Mouse (Mus musculus): ENCODE results near the gene Cd151.
"Not testable (repeated sequence)": the region's sequence is repeated elsewhere in the genome, so short reads cannot be mapped to it uniquely, and the experiment has no call there.

Gene Cd151

GRCm38 (mm10) chr7:141435856-141436522 lies 31.2 kb upstream of the Cd151 start:
- DNase-seq (ENCODE audit: low read depth, low spot score) = no peak

DNA sequence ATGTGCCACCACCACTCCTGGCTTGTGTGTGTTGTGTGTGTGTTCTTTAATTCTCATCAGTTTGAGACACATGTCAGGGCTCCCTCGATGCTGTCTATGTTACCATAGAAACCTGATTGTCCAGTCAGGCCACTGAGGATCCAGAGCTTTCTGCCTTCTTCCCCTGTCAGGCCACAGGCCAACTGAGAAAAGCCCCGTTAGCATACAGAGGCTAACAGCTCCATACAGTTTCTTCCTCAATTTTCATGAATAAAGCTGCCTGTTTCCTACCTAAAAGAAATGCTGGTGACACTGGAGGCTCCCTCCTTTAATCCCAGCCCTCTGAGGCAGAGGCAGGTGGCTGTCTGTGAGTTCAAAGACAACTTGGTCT lies 30.7 kb upstream of the Cd151 start:
- DNase-seq (ENCODE audit: low read depth, low spot score) = no peak

DNA sequence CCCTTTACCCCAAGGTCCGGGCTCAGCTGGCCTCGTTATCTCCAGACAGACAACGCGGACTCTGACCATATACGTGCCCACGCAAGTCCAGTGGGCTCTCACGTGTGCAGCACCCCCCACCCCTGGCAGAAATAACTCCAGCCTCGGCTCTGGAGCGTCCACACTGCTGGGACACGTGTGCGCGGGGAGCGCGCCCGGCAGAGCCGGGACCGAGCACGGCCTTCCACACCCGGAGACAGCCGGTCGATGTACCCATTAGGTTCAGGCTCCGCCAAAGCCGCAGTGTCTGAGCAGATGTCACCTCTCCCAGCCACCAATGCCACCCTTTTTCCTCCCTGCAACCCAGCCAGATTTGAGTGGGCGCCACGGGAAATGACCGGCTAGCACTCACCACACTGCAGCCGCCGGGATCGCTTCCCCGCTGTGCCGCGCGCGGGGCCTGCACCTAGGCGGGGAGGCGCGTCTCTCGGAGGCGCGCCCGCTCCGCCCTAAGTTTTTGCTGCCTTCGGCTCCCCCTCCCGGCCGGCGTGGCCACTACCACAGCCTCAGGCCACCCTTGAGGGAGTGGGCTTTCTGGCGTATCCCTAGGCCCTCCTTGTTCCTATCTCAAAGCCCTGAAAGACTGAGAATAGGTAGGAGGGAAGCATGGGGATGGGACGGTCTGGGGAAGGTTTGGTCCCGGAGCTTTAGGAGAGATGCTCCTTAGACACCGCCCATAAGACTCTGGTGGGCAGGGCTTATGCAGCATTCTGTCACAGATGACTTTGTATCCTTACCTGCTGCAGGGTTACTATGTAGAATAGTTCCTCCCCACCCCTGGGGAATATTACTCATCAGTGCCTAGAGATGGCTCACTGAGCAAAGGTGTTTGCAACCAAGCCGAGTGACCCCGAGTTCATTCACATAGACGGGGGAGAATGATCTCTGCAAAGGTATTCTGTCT lies 29.7 kb upstream of the Cd151 start, which contains the start of gene Slc25a22:
Gene Slc25a22, minus strand, starts transcription at position 715 of the 943 bp plus-strand sequence.
- DNase-seq (ENCODE audit: low read depth, low spot score) = peak; percentile 74

DNA sequence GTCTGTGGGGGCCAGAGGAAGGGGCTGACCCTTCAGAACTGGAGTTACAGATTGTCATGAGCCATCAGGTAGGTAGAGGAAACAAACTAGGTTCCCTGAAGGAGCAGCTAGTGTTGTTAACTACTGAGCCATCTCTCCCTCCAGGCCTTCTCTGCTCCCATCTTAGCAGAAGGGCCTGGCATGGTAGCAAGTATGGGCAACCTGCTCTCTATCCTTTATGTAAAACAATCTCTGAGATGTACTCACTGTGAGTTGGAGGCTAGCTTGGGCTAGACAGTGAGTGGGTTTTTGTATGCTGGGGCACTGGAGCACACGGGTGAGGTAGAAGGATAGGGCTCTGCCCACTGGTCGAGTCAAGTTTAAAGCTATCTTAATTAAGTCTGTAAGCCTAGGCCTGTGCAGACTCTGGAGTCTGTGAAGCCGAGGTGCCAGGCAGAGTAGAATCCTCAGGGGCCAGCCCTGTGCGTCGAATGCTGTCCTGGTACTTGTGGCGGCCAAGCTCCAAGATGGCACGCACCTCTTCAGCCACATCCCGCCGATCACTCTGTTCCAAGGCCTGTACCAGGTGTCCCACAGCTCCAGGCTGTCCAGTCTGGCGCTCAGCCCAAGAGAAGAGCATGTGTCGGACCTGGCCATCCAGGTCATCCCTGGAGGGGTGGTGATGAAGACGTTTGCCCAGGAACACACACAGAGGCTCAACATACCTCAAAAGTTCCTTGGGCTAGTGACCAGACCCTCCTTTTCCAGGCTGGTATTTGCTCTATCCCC lies 28.8 kb upstream of the Cd151 start:
- DNase-seq (ENCODE audit: low read depth, low spot score) = no peak

DNA sequence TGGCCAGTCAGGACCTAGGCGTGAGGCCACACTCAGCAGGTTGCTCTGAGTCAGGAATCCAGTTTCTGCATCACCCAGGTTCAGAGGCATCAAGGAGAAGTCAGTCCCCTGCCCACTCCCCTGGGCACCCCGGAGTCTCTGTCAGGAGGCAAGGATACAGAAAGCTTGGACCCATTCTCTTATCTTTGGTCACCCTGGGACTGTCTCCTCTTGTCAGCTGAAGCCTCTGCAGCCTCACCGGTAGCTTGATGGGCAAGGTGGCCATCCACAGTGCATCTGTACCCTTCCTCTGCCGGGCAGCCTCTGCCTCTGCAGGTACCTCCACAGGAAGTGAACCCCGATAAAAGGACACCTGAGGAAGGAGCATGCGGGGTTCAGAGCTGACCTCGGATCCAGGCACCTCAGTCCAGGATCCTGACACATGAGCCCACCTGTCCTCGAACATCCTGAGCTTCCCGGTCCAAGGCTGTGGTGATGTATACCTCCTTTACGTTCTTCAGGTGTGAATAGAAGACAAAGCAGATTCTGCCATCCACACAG lies 28.0 kb upstream of the Cd151 start:
- DNase-seq (ENCODE audit: low read depth, low spot score) = no peak

GRCm38 (mm10) chr7:141439811-141440210 lies 27.4 kb upstream of the Cd151 start:
- DNase-seq (ENCODE audit: low read depth, low spot score) = no peak

GRCm38 (mm10) chr7:141440613-141441012 lies 26.6 kb upstream of the Cd151 start:
- DNase-seq (ENCODE audit: low read depth, low spot score) = peak; percentile 54

- DNase-seq (ENCODE audit: low read depth, low spot score) = no peak
Observed at GRCm38 (mm10) chr7:141441460-141441859, 25.7 kb upstream of the Cd151 start.

DNA sequence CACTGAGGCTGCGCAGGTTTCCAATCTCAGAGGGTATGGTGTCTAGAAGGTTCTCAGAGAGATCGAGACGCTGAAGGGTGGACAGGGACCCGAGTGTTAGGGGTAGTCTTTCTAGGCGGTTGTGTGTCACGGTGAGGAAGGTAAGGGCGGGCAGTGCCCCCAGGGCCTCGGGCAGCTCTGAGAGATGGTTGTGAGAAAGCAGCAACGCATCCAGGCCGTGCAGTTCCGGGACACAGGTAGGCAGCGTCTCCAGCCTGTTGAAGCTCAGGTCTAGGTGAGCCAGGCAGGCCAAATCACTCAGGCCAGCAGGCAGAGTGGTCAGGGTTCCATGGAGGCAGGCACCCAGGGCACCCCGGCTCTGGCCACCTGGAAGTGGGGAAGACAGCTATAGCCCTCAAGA lies 25.0 kb upstream of the Cd151 start:
- no peak for DNase-seq (ENCODE audit: low read depth, low spot score)

- DNase-seq (ENCODE audit: low read depth, low spot score) = peak; percentile 63
Observed at GRCm38 (mm10) chr7:141443081-141443821, 23.9 kb upstream of the Cd151 start.

DNA sequence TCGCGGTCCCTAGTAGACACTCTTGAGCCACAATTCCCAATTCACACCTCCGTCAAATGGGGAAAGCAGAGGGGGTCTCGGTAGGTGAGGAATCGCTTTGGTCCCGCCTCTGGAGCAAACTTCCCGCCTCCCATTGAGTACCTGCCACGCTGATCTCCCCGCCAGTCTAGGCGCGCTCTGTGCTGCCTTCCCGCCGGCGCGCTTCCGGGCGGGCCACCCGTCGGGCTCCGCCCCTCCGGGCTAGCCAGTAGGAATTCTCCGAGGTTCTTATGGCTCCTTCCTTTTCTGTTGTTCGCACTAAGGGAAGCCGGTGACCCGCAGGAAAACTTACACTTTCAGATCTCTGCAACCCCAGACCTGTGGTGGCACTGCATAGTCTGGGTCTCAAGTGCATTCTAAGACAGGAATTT lies 23.4 kb upstream of the Cd151 start, which contains the start of gene Pidd1:
Gene Pidd1, minus strand, starts transcription at position 198 of the 410 bp plus-strand sequence.
- no peak for DNase-seq (ENCODE audit: low read depth, low spot score)

DNA sequence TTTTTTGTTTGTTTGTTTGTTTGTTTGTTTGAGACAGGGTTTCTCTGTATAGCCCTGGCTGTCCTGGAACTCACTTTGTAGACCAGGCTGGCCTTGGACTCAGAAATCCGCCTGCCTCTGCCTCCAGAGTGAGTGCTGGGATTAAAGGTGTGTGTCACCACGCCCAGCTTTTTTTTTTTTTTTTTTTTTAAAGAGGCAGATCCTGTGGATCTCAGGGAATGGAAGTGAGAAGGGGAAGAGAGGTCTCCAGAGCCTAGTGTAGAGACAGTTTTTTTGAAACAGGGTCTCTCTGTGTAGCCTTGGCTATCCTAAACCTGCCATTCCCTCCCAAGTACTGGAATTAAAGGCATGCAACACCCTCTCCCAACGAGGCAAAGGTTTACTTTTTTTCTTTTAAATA lies 20.8 kb upstream of the Cd151 start:
- DNase-seq (ENCODE audit: low read depth, low spot score) = not testable (repeated sequence)

- DNase-seq (ENCODE audit: low read depth, low spot score) = peak; percentile 92
Observed at GRCm38 (mm10) chr7:141447110-141447991, 19.8 kb upstream of the Cd151 start, which contains the start of gene Rplp2. Rplp2 (plus strand) TSS chr7:141447370.

GRCm38 (mm10) chr7:141451928-141452327 lies 15.3 kb upstream of the Cd151 start:
- DNase-seq (ENCODE audit: low read depth, low spot score) = no peak

GRCm38 (mm10) chr7:141453636-141454035 lies 13.6 kb upstream of the Cd151 start:
- DNase-seq (ENCODE audit: low read depth, low spot score) = no peak

DNA sequence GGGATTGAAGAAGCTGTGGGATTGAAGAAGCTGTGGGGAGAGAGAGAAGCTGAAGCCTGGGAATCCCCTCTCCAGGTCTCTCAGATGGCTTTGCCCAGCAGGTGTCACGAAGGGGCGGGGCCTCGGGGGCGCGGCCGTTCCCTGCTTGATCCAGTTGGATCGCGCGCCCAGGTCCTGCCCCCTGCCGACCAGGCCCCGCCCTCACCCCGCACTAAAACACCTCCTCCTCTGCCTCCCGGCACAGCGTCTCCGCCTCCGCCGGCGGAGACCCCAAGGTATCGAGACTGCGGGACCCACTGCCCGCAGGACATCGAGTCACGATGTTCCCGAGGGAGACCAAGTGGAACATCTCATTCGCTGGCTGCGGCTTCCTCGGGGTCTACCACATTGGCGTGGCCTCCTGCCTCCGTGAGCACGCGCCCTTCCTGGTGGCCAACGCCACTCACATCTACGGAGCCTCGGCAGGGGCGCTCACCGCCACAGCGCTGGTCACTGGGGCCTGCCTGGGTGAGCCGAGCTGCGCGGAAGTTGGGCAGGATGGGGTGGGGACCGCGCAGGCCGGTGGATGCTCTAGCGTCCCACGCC lies 12.1 kb upstream of the Cd151 start, which contains the start of gene Pnpla2:
Gene Pnpla2, plus strand, starts transcription at position 232 of the 585 bp plus-strand sequence.
- DNase-seq (ENCODE audit: low read depth, low spot score) = peak; percentile 84

GRCm38 (mm10) chr7:141455610-141456314 lies 11.4 kb upstream of the Cd151 start:
- no peak for DNase-seq (ENCODE audit: low read depth, low spot score)

GRCm38 (mm10) chr7:141456739-141457138 lies 10.5 kb upstream of the Cd151 start:
- no peak for DNase-seq (ENCODE audit: low read depth, low spot score)

- no peak for DNase-seq (ENCODE audit: low read depth, low spot score)
Observed at GRCm38 (mm10) chr7:141457236-141457635, 10.0 kb upstream of the Cd151 start.

Data from forelimb bud, embryonic 11.5 days (tissue).